Mouse (Mus musculus) forebrain, embryonic 14.5 days (tissue): ENCODE data around the gene Glis1. TPM values are rescaled to one million over a fixed set of nuclear protein-coding genes. Genes with fewer than 3 reads are reported as not detected.

Experiments used
- ATAC-seq: fragments of 200-750 bp; cut with Nextera tagmentation; 2 replicates; pipeline ENCODE4 v1.8.0; 2017; ENCODE audit warnings: mild to moderate bottlenecking, moderate library complexity
- DNase-seq: peaks from one replicate; pipeline ENCODE4 v3.0.0-alpha.2; 2015; ENCODE audit warnings: low spot score
- H3K27ac ChIP-seq: fragments of 300-500 bp; sonication (generic); 2 replicates; pipeline ENCODE4 v1.5.1; 2014; ENCODE audit warnings: low read depth, mild to moderate bottlenecking, control low read depth, low read length, moderate library complexity
- H3K27me3 ChIP-seq: fragments of 300-500 bp; sonication (generic); replicated peaks from 2 replicates; pipeline ENCODE4 v1.6.1; 2014; ENCODE audit warnings: low read length, control low read depth, mixed read lengths; ENCODE audit not compliant: control insufficient read depth, insufficient read depth
- H3K36me3 ChIP-seq: fragments of 300-500 bp; sonication (generic); 2 replicates; pipeline ENCODE4 v1.6.1; 2014; ENCODE audit warnings: low read length, control low read depth; ENCODE audit not compliant: control insufficient read depth, insufficient read depth
- H3K4me1 ChIP-seq: fragments of 300-500 bp; sonication (generic); 2 replicates; pipeline ENCODE4 v1.6.1; 2014; ENCODE audit warnings: antibody characterized with exemption, low read length, control low read depth; ENCODE audit not compliant: control insufficient read depth, insufficient read depth
- H3K4me2 ChIP-seq: fragments of 300-500 bp; sonication (generic); 2 replicates; pipeline ENCODE4 v1.6.1; 2014; ENCODE audit warnings: mild to moderate bottlenecking, control low read depth, low read length
- H3K4me3 ChIP-seq: fragments of 300-500 bp; sonication (generic); 2 replicates; pipeline ENCODE4 v1.5.1; 2014; ENCODE audit warnings: low read depth, low read length, control low read depth
- H3K9ac ChIP-seq: fragments of 300-500 bp; sonication (generic); 2 replicates; pipeline ENCODE4 v1.6.1; 2014; ENCODE audit warnings: mild to moderate bottlenecking, low read length, control low read depth, moderate library complexity
- H3K9me3 ChIP-seq: fragments of 300-500 bp; sonication (generic); replicated peaks from 2 replicates; pipeline ENCODE4 v1.6.1; 2016; ENCODE audit warnings: low read length, control low read depth, mixed read lengths; ENCODE audit not compliant: control insufficient read depth
- WGBS: fragments of 180-500 bp; shearing (Covaris S2); extraction: QIAGEN DNeasy Blood & Tissue Kit; methylation state at CpG from one replicate; pipeline ENCODE4 v1.1.7; 2014; 5-methylcytosine and 5-hydroxymethylcytosine counted together
- polyA plus RNA-seq: library from polyadenylated mRNA; unstranded; fragments of >200 nt; fragmentation: Nextera tagmentation; extraction: Ambion mirVana; gene quantifications from 2 replicates; pipeline ENCODE4 v1.2.1, GENCODE M21; 2014

Gene Glis1
- polyA plus RNA-seq, 1 experiment from 2014 or later, result 0.27 TPM

- no peaks in the 10 kb centered on the region for H3K9me3 ChIP-seq
Observed at GRCm38 (mm10) chr4:107544843-107545242, 110.5 kb downstream of the Glis1 start.

GRCm38 (mm10) chr4:107545726-107546125, 111.3 kb downstream of the Glis1 start:
- Histone ChIP-seq H3K4me1 (no peaks in the 10 kb centered on the region), H3K36me3 (no peaks in the 10 kb centered on the region), H3K27ac (no peak overlapping the region), H3K27me3 (no peaks in the 10 kb centered on the region), H3K4me3 (no peak overlapping the region), H3K9ac (no peak overlapping the region), H3K4me2 (no peak overlapping the region), H3K9me3 (no peaks in the 10 kb centered on the region)
- 89% methylated on average over 1 of the region's 1 CpGs for WGBS
- ATAC-seq (no peak), DNase-seq (no peak)

More at GRCm38 (mm10) chr4:107544843-107545242, 110.5 kb downstream of the Glis1 start:
- DNase-seq, result no peak
- Histone ChIP-seq H3K9ac (no peak overlapping the region), H3K27me3 (no peaks in the 10 kb centered on the region), H3K4me2 (no peak overlapping the region), H3K4me3 (no peak overlapping the region), H3K4me1 (no peaks in the 10 kb centered on the region), H3K27ac (no peak overlapping the region), H3K36me3 (no peaks in the 10 kb centered on the region)
- 86% methylated on average over 5 of the region's 5 CpGs for WGBS
- no peak for ATAC-seq

DNA sequence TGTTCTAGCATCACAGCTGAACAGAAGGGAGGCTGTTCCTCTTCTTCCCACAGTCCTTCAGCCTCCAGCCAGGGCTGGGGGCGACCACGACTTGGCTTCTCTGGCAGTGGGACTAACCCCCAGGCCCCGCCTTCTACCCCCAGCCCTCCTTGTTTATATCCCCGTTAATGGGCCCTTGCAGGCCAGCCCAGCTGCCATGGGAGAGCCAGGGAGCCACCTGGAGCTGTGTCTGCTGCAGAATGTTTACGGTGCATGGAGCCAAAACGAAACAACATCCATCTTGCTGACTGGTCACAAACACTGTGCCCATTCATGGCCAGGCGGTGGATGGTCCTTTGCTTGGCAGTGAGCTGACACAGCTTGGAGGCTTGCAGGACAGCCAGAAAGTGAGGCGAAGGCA, 112.1 kb downstream of the Glis1 start:
- DNase-seq, result peak; percentile 42
- H3K27ac ChIP-seq, result no peak overlapping the region
- no peaks in the 10 kb centered on the region for H3K36me3 ChIP-seq
- no peak overlapping the region for H3K4me2 ChIP-seq
- ATAC-seq, result peak; percentile 37; the same call in 1 of the 2 replicates
- 43% methylated on average over 8 of the region's 8 CpGs for WGBS
- H3K4me3 ChIP-seq, result no peak overlapping the region
- H3K9me3 ChIP-seq, result no peaks in the 10 kb centered on the region
- no peaks in the 10 kb centered on the region for H3K27me3 ChIP-seq
- H3K4me1 ChIP-seq, result no peaks in the 10 kb centered on the region
- H3K9ac ChIP-seq, result no peak overlapping the region

DNA sequence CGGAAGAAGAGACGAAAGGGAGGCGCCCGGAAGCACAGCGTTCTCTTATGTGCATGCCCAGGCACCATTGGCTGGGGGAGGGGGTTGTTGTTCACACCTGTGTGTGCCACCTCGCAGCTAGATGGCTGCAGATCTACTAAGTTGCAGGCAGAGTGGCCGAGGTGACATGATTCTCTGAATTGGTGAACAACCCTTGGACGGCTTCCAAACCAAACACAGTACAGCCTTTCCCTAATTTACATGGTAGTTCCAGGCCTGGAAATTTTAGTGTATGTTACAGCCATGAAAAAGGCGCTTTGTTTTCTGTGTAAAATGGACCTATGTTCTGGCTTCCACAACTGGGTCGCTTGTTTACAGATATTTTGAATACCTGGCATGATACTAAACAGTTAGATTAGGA, 115.7 kb downstream of the Glis1 start:
- no peak overlapping the region for H3K9ac ChIP-seq
- ATAC-seq (no peak), DNase-seq (no peak)
- H3K36me3 ChIP-seq, result no peaks in the 10 kb centered on the region
- H3K27ac ChIP-seq, result no peak overlapping the region
- no peaks in the 10 kb centered on the region for H3K27me3 ChIP-seq
- H3K4me3 ChIP-seq, result no peak overlapping the region
- no peaks in the 10 kb centered on the region for H3K9me3 ChIP-seq
- H3K4me1 ChIP-seq, result no peaks in the 10 kb centered on the region
- 79% methylated on average over 10 of the region's 10 CpGs for WGBS
- H3K4me2 ChIP-seq, result no peak overlapping the region

GRCm38 (mm10) chr4:107550546-107550945, 116.2 kb downstream of the Glis1 start:
- H3K27ac ChIP-seq, result no peak overlapping the region
- H3K36me3 ChIP-seq, result no peaks in the 10 kb centered on the region
- no peak overlapping the region for H3K4me2 ChIP-seq
- no peak overlapping the region for H3K4me3 ChIP-seq
- ATAC-seq, result no peak
- no peaks in the 10 kb centered on the region for H3K4me1 ChIP-seq
- H3K9me3 ChIP-seq, result no peaks in the 10 kb centered on the region
- no peak for DNase-seq
- WGBS, result 78% methylated on average over 3 of the region's 3 CpGs
- H3K27me3 ChIP-seq, result no peaks in the 10 kb centered on the region
- H3K9ac ChIP-seq, result no peak overlapping the region

GRCm38 (mm10) chr4:107552696-107553095, 118.3 kb downstream of the Glis1 start:
- ATAC-seq (no peak), DNase-seq (no peak)
- WGBS, result 85% methylated on average over 5 of the region's 5 CpGs

DNA sequence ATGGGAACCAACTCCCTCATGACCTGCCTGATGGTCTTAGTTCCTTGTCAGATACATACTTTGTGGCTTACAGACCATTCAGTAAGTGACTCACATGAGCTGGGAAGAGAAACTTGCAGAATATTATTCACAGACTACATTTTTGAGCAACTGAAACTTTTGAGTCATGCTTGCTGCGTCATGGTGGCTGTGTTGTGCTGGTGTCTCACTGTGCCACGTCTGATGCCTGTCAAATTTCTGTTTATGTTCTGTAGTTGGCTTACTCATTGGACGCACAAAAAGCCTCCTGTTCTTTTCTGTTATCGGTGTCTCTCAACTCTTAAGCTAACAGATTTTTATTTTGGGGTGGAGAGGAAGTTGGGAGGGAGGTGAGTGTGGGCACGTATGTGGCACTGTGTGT, 119.4 kb downstream of the Glis1 start:
- Histone ChIP-seq H3K9ac (no peak overlapping the region), H3K4me3 (no peak overlapping the region), H3K27me3 (no peaks in the 10 kb centered on the region), H3K4me2 (no peak overlapping the region), H3K36me3 (no peaks in the 10 kb centered on the region), H3K27ac (no peak overlapping the region), H3K4me1 (no peaks in the 10 kb centered on the region; the same call in 1 of the 2 replicates), H3K9me3 (no peaks in the 10 kb centered on the region)
- WGBS, result 84% methylated on average over 5 of the region's 5 CpGs
- ATAC-seq (no peak), DNase-seq (no peak)

More at GRCm38 (mm10) chr4:107552696-107553095, 118.3 kb downstream of the Glis1 start:
- no peak overlapping the region for H3K9ac ChIP-seq
- H3K27me3 ChIP-seq, result no peaks in the 10 kb centered on the region
- no peak overlapping the region for H3K27ac ChIP-seq
- no peaks in the 10 kb centered on the region for H3K9me3 ChIP-seq
- H3K4me1 ChIP-seq, result no peaks in the 10 kb centered on the region
- no peak overlapping the region for H3K4me3 ChIP-seq
- H3K36me3 ChIP-seq, result no peaks in the 10 kb centered on the region
- H3K4me2 ChIP-seq, result no peak overlapping the region

GRCm38 (mm10) chr4:107558801-107559200, 124.4 kb downstream of the Glis1 start:
- DNase-seq (no peak), ATAC-seq (no peak)
- no peaks in the 10 kb centered on the region for H3K27me3 ChIP-seq
- no peak overlapping the region for H3K9ac ChIP-seq
- H3K9me3 ChIP-seq, result no peaks in the 10 kb centered on the region
- no peak overlapping the region for H3K4me3 ChIP-seq
- H3K27ac ChIP-seq, result no peak overlapping the region
- H3K4me1 ChIP-seq, result no peaks in the 10 kb centered on the region; the same call in 1 of the 2 replicates
- H3K4me2 ChIP-seq, result no peak overlapping the region
- H3K36me3 ChIP-seq, result no peaks in the 10 kb centered on the region
- 74% methylated on average over 3 of the region's 3 CpGs for WGBS

DNA sequence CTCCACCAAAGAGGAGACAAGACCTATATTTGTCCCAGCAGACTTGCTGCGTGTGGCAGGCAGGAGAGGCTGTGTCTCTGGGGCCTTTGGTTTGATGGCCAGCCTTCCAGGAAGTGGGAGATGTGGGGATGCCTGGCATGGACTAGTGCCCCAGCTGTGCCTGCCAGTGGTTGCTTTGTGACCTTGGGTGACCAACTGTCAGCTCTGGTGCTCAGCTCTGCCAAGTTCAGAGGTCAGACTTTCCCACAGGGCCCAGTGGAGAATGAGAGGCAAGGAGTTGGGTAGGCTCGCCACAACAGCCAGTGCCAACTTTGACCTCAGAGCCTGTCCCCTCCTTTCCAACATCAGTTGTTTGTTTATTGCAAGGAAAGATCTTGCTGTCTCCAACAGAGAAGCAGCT, 126.7 kb downstream of the Glis1 start:
- 86% methylated on average over 2 of the region's 2 CpGs for WGBS
- no peaks in the 10 kb centered on the region for H3K36me3 ChIP-seq
- no peaks in the 10 kb centered on the region for H3K27me3 ChIP-seq
- DNase-seq (no peak), ATAC-seq (no peak)
- no peak overlapping the region for H3K9ac ChIP-seq
- no peak overlapping the region for H3K27ac ChIP-seq
- H3K9me3 ChIP-seq, result no peaks in the 10 kb centered on the region
- H3K4me2 ChIP-seq, result no peak overlapping the region
- H3K4me3 ChIP-seq, result no peak overlapping the region
- H3K4me1 ChIP-seq, result no peaks in the 10 kb centered on the region; the same call in 1 of the 2 replicates
